Mouse (Mus musculus) testis, adult 2 months (tissue): ENCODE results near the gene Slc9a8.

Source experiments
- CTCF ChIP-seq: fragments of 200-500 bp; IDR thresholded peaks from 2 replicates; pipeline ENCODE4 v1.5.1; 2012; ENCODE audit warnings: low read depth, mild to moderate bottlenecking, inconsistent platforms, low read length, moderate library complexity; ENCODE audit not compliant: control insufficient read depth, insufficient read depth, insufficient replicate concordance
- POLR2A ChIP-seq: fragments of 200-500 bp; IDR thresholded peaks from 2 replicates; pipeline ENCODE4 v1.6.1; 2012; ENCODE audit warnings: low read depth, mild to moderate bottlenecking, inconsistent platforms, low read length, moderate library complexity; ENCODE audit not compliant: control insufficient read depth

GRCm38 (mm10) chr2:167470611-167471010 lies 49.1 kb downstream of the Slc9a8 start:
- no peak for TF ChIP-seq CTCF
- no peak for TF ChIP-seq POLR2A
